Mouse (Mus musculus): ENCODE data around the gene Vav2. TPM values are rescaled to one million over a fixed set of nuclear protein-coding genes. Genes with fewer than 3 reads are reported as not detected.

Vav2 gene
- total and polyA plus RNA-seq, 3 experiments, result 3.5 to 7.2 (median 6.9) TPM

- Histone ChIP-seq H3K36me3 (replicated peaks) (no peaks in the 10 kb centered on the region), H3K4me3 (ENCODE audit: low read depth, low read length) (no peak overlapping the region), H3K9me3 (replicated peaks) (no peaks in the 10 kb centered on the region), H3K4me1 (ENCODE audit: insufficient read depth, low read depth, low read length) (no peaks in the 10 kb centered on the region), H3K27me3 (ENCODE audit: insufficient read depth, low read length) (no peaks in the 10 kb centered on the region; the same call in 1 of the 2 replicates)
- TF ChIP-seq GATA1 (IDR thresholded peaks at IDR 0.05; ENCODE audit: borderline replicate concordance, low read length) (no peak), GATA2 (IDR thresholded peaks at IDR 0.05; ENCODE audit: borderline replicate concordance, low read depth, low read length) (no peak), CTCF (IDR thresholded peaks at IDR 0.05; ENCODE audit: low read depth, low read length) (no peak), POLR2AphosphoS5 (IDR thresholded peaks at IDR 0.05; ENCODE audit: insufficient replicate concordance, low read depth, low read length) (no peak), TAL1 (conservative IDR thresholded peaks at IDR 0.05; ENCODE audit: low read depth, low read length) (no peak)
- ATAC-seq (ENCODE audit: extremely low read depth, insufficient number of reproducible peaks, low FRiP score, poor library complexity, severe bottlenecking), result no peak
- DNase-seq (ENCODE audit: low spot score), result no peak
These were observed 97.3 kb downstream of the Vav2 start for GRCm38 (mm10) chr2:27329386-27330060.

GRCm38 (mm10) chr2:27328613-27329041 lies 98.2 kb downstream of the Vav2 start:
- no peaks in the 10 kb centered on the region for H3K9me3 ChIP-seq (replicated peaks)
- no peak for ATAC-seq (ENCODE audit: extremely low read depth, insufficient number of reproducible peaks, low FRiP score, poor library complexity, severe bottlenecking)
- TF ChIP-seq GATA2 (IDR thresholded peaks at IDR 0.05; ENCODE audit: borderline replicate concordance, low read depth, low read length) (no peak), POLR2AphosphoS5 (IDR thresholded peaks at IDR 0.05; ENCODE audit: insufficient replicate concordance, low read depth, low read length) (no peak), GATA1 (IDR thresholded peaks at IDR 0.05; ENCODE audit: borderline replicate concordance, low read length) (no peak), CTCF (IDR thresholded peaks at IDR 0.05; ENCODE audit: low read depth, low read length) (no peak), TAL1 (conservative IDR thresholded peaks at IDR 0.05; ENCODE audit: low read depth, low read length) (no peak)
- H3K36me3 ChIP-seq (replicated peaks), result no peaks in the 10 kb centered on the region
- no peaks in the 10 kb centered on the region for H3K4me1 ChIP-seq (ENCODE audit: insufficient read depth, low read depth, low read length)
- H3K27me3 ChIP-seq (ENCODE audit: insufficient read depth, low read length), result no peaks in the 10 kb centered on the region; the same call in 1 of the 2 replicates
- H3K4me3 ChIP-seq (ENCODE audit: low read depth, low read length), result no peak overlapping the region
- DNase-seq (ENCODE audit: low spot score), result no peak

GRCm38 (mm10) chr2:27327886-27328285 lies 98.9 kb downstream of the Vav2 start:
- DNase-seq (ENCODE audit: low spot score) (no peak), ATAC-seq (ENCODE audit: extremely low read depth, insufficient number of reproducible peaks, low FRiP score, poor library complexity, severe bottlenecking) (no peak)
- Histone ChIP-seq H3K27me3 (ENCODE audit: insufficient read depth, low read length) (no peaks in the 10 kb centered on the region; the same call in 1 of the 2 replicates), H3K4me3 (ENCODE audit: low read depth, low read length) (no peak overlapping the region), H3K9me3 (replicated peaks) (no peaks in the 10 kb centered on the region), H3K36me3 (replicated peaks) (no peaks in the 10 kb centered on the region), H3K4me1 (ENCODE audit: insufficient read depth, low read depth, low read length) (no peaks in the 10 kb centered on the region)
- TF ChIP-seq GATA2 (IDR thresholded peaks at IDR 0.05; ENCODE audit: borderline replicate concordance, low read depth, low read length) (no peak), GATA1 (IDR thresholded peaks at IDR 0.05; ENCODE audit: borderline replicate concordance, low read length) (no peak), TAL1 (conservative IDR thresholded peaks at IDR 0.05; ENCODE audit: low read depth, low read length) (no peak), CTCF (IDR thresholded peaks at IDR 0.05; ENCODE audit: low read depth, low read length) (no peak), POLR2AphosphoS5 (IDR thresholded peaks at IDR 0.05; ENCODE audit: insufficient replicate concordance, low read depth, low read length) (no peak)

DNA sequence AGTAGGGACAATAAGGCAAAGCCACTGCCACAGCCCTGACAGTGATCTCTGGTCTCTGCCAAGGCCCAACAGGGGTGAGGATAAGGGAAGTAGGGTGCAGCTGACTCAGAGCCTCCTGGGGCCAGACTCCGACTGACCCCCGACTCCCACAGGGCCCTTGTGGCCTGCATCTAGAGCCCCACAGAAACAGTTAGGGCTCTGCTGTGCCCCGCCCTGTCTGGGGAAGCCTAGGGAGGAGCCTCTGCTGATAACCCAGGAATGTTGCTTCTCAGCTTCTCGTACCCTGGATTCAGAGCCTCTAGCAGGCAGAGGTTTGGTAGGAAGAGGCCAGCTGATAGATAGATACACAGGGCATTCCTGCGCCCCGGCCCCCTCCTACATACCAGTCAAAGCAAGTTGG lies 99.8 kb downstream of the Vav2 start:
- Histone ChIP-seq H3K4me3 (ENCODE audit: low read depth, low read length) (no peak overlapping the region), H3K4me1 (ENCODE audit: insufficient read depth, low read depth, low read length) (no peaks in the 10 kb centered on the region), H3K36me3 (replicated peaks) (no peaks in the 10 kb centered on the region), H3K27me3 (ENCODE audit: insufficient read depth, low read length) (no peaks in the 10 kb centered on the region; the same call in 1 of the 2 replicates), H3K9me3 (replicated peaks) (no peaks in the 10 kb centered on the region)
- TF ChIP-seq POLR2AphosphoS5 (IDR thresholded peaks at IDR 0.05; ENCODE audit: insufficient replicate concordance, low read depth, low read length) (no peak), TAL1 (conservative IDR thresholded peaks at IDR 0.05; ENCODE audit: low read depth, low read length) (no peak), CTCF (IDR thresholded peaks at IDR 0.05; ENCODE audit: low read depth, low read length) (no peak), GATA2 (IDR thresholded peaks at IDR 0.05; ENCODE audit: borderline replicate concordance, low read depth, low read length) (no peak), GATA1 (IDR thresholded peaks at IDR 0.05; ENCODE audit: borderline replicate concordance, low read length) (no peak)
- DNase-seq (ENCODE audit: low spot score) (no peak), ATAC-seq (ENCODE audit: extremely low read depth, insufficient number of reproducible peaks, low FRiP score, poor library complexity, severe bottlenecking) (no peak)

- Histone ChIP-seq H3K27me3 (ENCODE audit: insufficient read depth, low read length) (no peaks in the 10 kb centered on the region; the same call in 1 of the 2 replicates), H3K4me3 (ENCODE audit: low read depth, low read length) (no peak overlapping the region), H3K36me3 (replicated peaks) (no peaks in the 10 kb centered on the region), H3K4me1 (ENCODE audit: insufficient read depth, low read depth, low read length) (no peaks in the 10 kb centered on the region), H3K9me3 (replicated peaks) (no peaks in the 10 kb centered on the region)
- TF ChIP-seq CTCF (IDR thresholded peaks at IDR 0.05; ENCODE audit: low read depth, low read length), result no peak
- TF ChIP-seq POLR2AphosphoS5 (IDR thresholded peaks at IDR 0.05; ENCODE audit: insufficient replicate concordance, low read depth, low read length), result no peak
- no peak for TF ChIP-seq GATA2 (IDR thresholded peaks at IDR 0.05; ENCODE audit: borderline replicate concordance, low read depth, low read length)
- no peak for TF ChIP-seq TAL1 (conservative IDR thresholded peaks at IDR 0.05; ENCODE audit: low read depth, low read length)
- DNase-seq (ENCODE audit: low spot score) (no peak), ATAC-seq (ENCODE audit: extremely low read depth, insufficient number of reproducible peaks, low FRiP score, poor library complexity, severe bottlenecking) (no peak)
These were observed 100.5 kb downstream of the Vav2 start for GRCm38 (mm10) chr2:27326357-27326756.

DNA sequence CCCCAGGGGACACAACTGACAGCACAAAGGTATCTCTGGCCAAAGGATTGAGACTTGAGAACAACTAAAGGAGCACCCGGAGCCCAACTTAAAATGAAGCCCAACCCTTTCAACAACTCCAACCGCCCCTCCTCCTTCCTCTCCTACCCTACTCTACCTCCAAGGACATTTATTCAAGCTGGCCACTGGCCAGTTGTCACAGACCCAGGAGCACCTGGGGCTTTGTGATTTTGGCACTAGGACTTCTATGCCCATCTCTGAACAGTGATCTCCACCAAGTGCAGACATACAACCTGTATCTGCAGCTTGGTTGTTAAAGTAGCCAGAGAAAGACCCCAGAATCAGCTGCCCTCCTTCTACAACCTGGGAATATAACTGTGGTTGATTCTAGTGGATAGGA lies 102.1 kb downstream of the Vav2 start:
- ATAC-seq (ENCODE audit: extremely low read depth, insufficient number of reproducible peaks, low FRiP score, poor library complexity, severe bottlenecking) (no peak), DNase-seq (ENCODE audit: low spot score) (no peak)
- no peaks in the 10 kb centered on the region for H3K4me1 ChIP-seq (ENCODE audit: insufficient read depth, low read depth, low read length)
- TF ChIP-seq GATA1 (IDR thresholded peaks at IDR 0.05; ENCODE audit: borderline replicate concordance, low read length) (no peak), GATA2 (IDR thresholded peaks at IDR 0.05; ENCODE audit: borderline replicate concordance, low read depth, low read length) (no peak), CTCF (IDR thresholded peaks at IDR 0.05; ENCODE audit: low read depth, low read length) (no peak), TAL1 (conservative IDR thresholded peaks at IDR 0.05; ENCODE audit: low read depth, low read length) (no peak), POLR2AphosphoS5 (IDR thresholded peaks at IDR 0.05; ENCODE audit: insufficient replicate concordance, low read depth, low read length) (no peak)
- H3K27me3 ChIP-seq (ENCODE audit: insufficient read depth, low read length), result peaks cover 3% of the 10 kb centered on the region; the same call in 1 of the 2 replicates
- no peaks in the 10 kb centered on the region for H3K9me3 ChIP-seq (replicated peaks)
- H3K4me3 ChIP-seq (ENCODE audit: low read depth, low read length), result no peak overlapping the region
- H3K36me3 ChIP-seq (replicated peaks), result no peaks in the 10 kb centered on the region
